Mouse (Mus musculus) testis, adult 2 months (tissue): ENCODE measurements around the gene Zbtb41. TPM values are rescaled to one million over a fixed set of nuclear protein-coding genes. Genes with fewer than 3 reads are reported as not detected.

Source experiments
- H3K27ac ChIP-seq: fragments of 200-500 bp; 2 replicates; pipeline ENCODE4 v1.5.1; 2012; ENCODE audit warnings: low read depth, low read length; ENCODE audit not compliant: control insufficient read depth, insufficient read depth
- H3K27me3 ChIP-seq: fragments of 200-500 bp; 2 replicates; pipeline ENCODE4 v1.6.1; 2012; ENCODE audit warnings: mild to moderate bottlenecking, low read length, moderate library complexity; ENCODE audit not compliant: control insufficient read depth, insufficient read depth
- H3K36me3 ChIP-seq: fragments of 200-500 bp; 2 replicates; pipeline ENCODE4 v1.6.1; 2012; ENCODE audit warnings: mild to moderate bottlenecking, low read length; ENCODE audit not compliant: control insufficient read depth, insufficient read depth
- H3K4me1 ChIP-seq: fragments of 200-500 bp; 2 replicates; pipeline ENCODE4 v1.6.1; 2012; ENCODE audit warnings: low read length; ENCODE audit not compliant: control insufficient read depth, insufficient read depth
- H3K4me3 ChIP-seq: fragments of 200-500 bp; 2 replicates; pipeline ENCODE4 v1.5.1; 2012; ENCODE audit warnings: low read depth, mild to moderate bottlenecking, low read length, moderate library complexity, mixed read lengths; ENCODE audit not compliant: control insufficient read depth
- CTCF ChIP-seq: fragments of 200-500 bp; IDR thresholded peaks from 2 replicates; pipeline ENCODE4 v1.5.1; 2012; ENCODE audit warnings: low read depth, mild to moderate bottlenecking, inconsistent platforms, low read length, moderate library complexity; ENCODE audit not compliant: control insufficient read depth, insufficient read depth, insufficient replicate concordance
- POLR2A ChIP-seq: fragments of 200-500 bp; IDR thresholded peaks from 2 replicates; pipeline ENCODE4 v1.6.1; 2012; ENCODE audit warnings: low read depth, mild to moderate bottlenecking, inconsistent platforms, low read length, moderate library complexity; ENCODE audit not compliant: control insufficient read depth
- polyA plus RNA-seq: library from polyadenylated mRNA; depleted of rRNA; stranded (reverse); fragments of >200 nt; gene quantifications from 2 replicates; pipeline ENCODE4 v1.2.3, GENCODE M21; 2012; rRNA removed

The Zbtb41 gene
- polyA plus RNA-seq, 1 experiment: 2.2 TPM

- H3K27me3 ChIP-seq: no peaks in the 10 kb centered on the region
- no peak overlapping the region for H3K4me3 ChIP-seq
- no peaks in the 10 kb centered on the region for H3K4me1 ChIP-seq
- H3K36me3 ChIP-seq: peaks cover 1% of the 10 kb centered on the region; the same call in 1 of the 2 replicates
- no peak overlapping the region for H3K27ac ChIP-seq
- TF ChIP-seq CTCF (no peak), POLR2A (no peak)
Observed at GRCm38 (mm10) chr1:139481146-139481545, 59.1 kb downstream of the Zbtb41 start.

DNA sequence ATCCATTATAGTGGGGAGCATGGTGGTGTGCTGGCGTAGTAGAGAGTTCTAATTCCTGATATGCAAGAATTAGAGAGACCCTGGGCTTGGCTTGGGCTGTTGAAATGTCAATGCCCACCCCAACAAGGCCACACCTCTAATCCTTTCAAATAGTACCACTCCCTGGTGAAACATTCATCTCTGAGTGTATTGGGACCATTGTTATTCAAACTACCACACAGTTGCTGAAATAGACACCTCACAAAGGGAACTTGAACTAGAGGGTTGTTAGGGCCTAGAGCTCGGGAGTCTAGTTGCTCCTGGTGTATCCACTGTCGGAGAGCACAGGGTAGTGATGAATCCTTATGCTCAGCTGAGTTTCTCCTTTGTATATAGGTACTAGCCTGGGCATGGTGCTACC lies 72.5 kb downstream of the Zbtb41 start:
- Histone ChIP-seq H3K27me3 (no peaks in the 10 kb centered on the region), H3K27ac (no peak overlapping the region), H3K36me3 (no peaks in the 10 kb centered on the region), H3K4me1 (no peaks in the 10 kb centered on the region), H3K4me3 (no peak overlapping the region)
- TF ChIP-seq CTCF (no peak), POLR2A (no peak)

DNA sequence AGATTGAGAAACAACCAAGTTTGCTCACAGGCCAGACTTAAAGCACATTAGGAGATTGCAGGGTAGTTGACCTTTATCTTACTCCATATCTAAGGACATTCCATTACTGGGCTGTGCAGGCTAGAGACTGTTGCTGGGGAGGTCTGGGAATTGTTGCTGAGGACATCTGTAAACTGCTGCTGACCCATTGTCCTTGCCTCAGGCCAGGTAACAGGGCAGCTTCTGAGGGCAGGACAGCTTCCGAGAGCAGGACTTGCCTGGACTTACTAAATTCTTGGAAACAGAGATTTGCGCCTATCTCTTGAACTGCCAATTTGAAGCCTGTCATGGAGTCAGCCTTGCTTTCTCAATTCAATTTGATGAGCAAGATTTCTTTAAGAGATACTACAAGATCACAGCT lies 73.3 kb downstream of the Zbtb41 start:
- Histone ChIP-seq H3K27me3 (no peaks in the 10 kb centered on the region), H3K4me3 (no peak overlapping the region), H3K27ac (no peak overlapping the region; the same call in 1 of the 2 replicates), H3K36me3 (no peaks in the 10 kb centered on the region), H3K4me1 (no peaks in the 10 kb centered on the region)
- TF ChIP-seq CTCF: no peak
- TF ChIP-seq POLR2A: no peak

GRCm38 (mm10) chr1:139496212-139496611 lies 74.1 kb downstream of the Zbtb41 start:
- Histone ChIP-seq H3K27ac (no peak overlapping the region; the same call in 1 of the 2 replicates), H3K4me3 (no peak overlapping the region), H3K36me3 (no peaks in the 10 kb centered on the region), H3K27me3 (no peaks in the 10 kb centered on the region), H3K4me1 (no peaks in the 10 kb centered on the region)
- TF ChIP-seq POLR2A: no peak
- TF ChIP-seq CTCF: no peak

DNA sequence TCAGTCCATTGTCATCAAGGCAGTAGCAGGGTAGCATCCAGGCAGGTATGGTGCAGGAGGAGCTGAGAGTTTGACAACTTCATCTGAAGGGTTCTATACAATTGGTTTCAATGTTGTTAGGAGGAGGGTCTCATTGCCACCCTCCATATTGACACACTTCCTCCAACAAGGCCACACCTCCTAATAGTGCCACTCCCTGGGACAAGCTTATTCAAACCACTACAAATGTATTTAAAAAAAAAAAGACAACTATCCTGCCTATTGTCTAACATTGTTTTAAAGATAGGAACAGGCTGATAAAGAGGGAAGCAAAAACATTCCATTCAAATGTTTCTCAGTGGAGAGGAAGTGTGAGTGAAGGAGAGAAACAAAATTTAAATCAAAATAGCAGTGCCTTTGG lies 77.7 kb downstream of the Zbtb41 start:
- Histone ChIP-seq H3K27ac (no peak overlapping the region), H3K27me3 (no peaks in the 10 kb centered on the region), H3K4me3 (no peak overlapping the region), H3K4me1 (no peaks in the 10 kb centered on the region), H3K36me3 (no peaks in the 10 kb centered on the region)
- TF ChIP-seq POLR2A (no peak), CTCF (no peak)

- no peaks in the 10 kb centered on the region for H3K4me1 ChIP-seq
- no peak within 1 kb of the TSS for H3K27ac ChIP-seq
- H3K4me3 ChIP-seq: no peak within 1 kb of the TSS
- H3K27me3 ChIP-seq: no peaks in the 10 kb centered on the region
- TF ChIP-seq CTCF (no peak), POLR2A (no peak)
- H3K36me3 ChIP-seq: no peaks in the 10 kb centered on the region
Observed at GRCm38 (mm10) chr1:139501258-139501752, 79.2 kb downstream of the Zbtb41 start, which contains the start of gene F13b. Gene F13b, plus strand, starts transcription at chr1:139501702.

Other genes with a start within 250 kb of the Zbtb41 start
- 1.8 and 2.3 TPM in 2 replicates for gene Crb1, start 45.2 kb upstream of the Zbtb41 start, polyA plus RNA-seq
- gene Aspm, start 32.5 kb downstream of the Zbtb41 start, polyA plus RNA-seq: 1.5 and 1.7 TPM in 2 replicates
- gene F13b, start 79.4 kb downstream of the Zbtb41 start, polyA plus RNA-seq: 0.14 TPM in 1 of 2 replicates, not detected in the other
- 2.8 and 3.1 TPM in 2 replicates for gene Cfhr1, start 138.0 kb downstream of the Zbtb41 start, polyA plus RNA-seq